Mouse (Mus musculus) left cerebral cortex, adult 8-10 months (tissue): Measurements from ENCODE around the gene Ctsk. TPM values are rescaled to one million over a fixed set of nuclear protein-coding genes. Genes with fewer than 3 reads are reported as not detected.
"Not testable (repeated sequence)": the region's sequence is repeated elsewhere in the genome, so short reads cannot be mapped to it uniquely, and the experiment has no call there.

Experiments
- DNase-seq, 2 experiments: peaks; one replicate each; pipeline ENCODE4 v3.0.0; 2022; ENCODE audit warnings: low spot score in 2 of 2
- total RNA-seq, 4 experiments: library from RNA; stranded (reverse); gene quantifications; 2 replicates each; pipeline ENCODE4 v1.2.4; 2022

Ctsk gene
- total RNA-seq, 4 experiments from 2014 or later: 4.4 to 5.2 (median 5.0) TPM

GRCm38 (mm10) chr3:95524673-95525072 is 25.6 kb downstream of the Ctsk start:
- no peak for DNase-seq

DNA sequence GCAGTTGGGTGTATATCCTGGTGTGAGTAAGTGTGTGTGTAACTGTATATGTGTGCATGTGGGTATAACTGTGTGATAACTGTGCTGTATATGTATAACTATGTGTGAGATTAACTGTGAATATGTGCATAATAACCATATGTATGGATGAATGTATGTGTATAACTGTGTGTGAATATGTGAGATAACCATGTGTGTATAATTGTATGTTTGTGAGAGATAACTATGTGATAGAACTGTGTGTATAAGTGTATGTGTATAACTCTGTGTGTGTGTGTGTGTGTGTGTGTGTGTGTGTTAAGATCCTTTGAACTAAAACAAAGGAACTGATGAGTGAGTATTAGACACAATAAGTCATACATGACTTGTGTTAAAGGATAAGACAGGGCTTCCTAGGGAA is 27.1 kb downstream of the Ctsk start:
- no peak for DNase-seq

GRCm38 (mm10) chr3:95526622-95527211 is 27.7 kb downstream of the Ctsk start, which contains the start of gene Ctss:
TSS of gene Ctss (plus strand) at chr3:95526786.
- no peak for DNase-seq

DNA sequence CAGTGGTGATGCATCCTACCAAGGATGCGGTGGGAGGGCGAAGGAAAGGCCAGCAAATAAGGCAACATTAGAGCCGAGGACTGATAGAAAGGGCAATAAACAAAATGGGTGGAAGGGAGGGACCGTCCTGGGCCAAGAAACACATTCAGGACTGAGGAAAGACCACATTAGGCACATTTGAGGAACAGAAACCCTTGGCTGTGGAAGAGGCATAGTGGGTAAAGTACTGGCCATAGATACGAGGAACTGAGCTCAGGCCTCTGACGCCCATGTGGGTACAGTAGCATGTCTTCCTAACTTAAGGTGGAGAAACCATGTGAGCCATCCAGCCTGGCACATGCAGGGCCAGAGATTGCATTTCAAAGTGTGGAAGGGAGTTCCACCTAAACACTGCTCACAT is 30.8 kb downstream of the Ctsk start:
- no peak for DNase-seq

GRCm38 (mm10) chr3:95531025-95531424 is 32.0 kb downstream of the Ctsk start:
- DNase-seq: no peak

GRCm38 (mm10) chr3:95533364-95533763 is 34.3 kb downstream of the Ctsk start:
- no peak for DNase-seq

- no peak for DNase-seq
Measured at GRCm38 (mm10) chr3:95534927-95535326, 35.9 kb downstream of the Ctsk start.

- no peak for DNase-seq
Measured at GRCm38 (mm10) chr3:95538936-95539335, 39.9 kb downstream of the Ctsk start.

GRCm38 (mm10) chr3:95539837-95540236 is 40.8 kb downstream of the Ctsk start:
- DNase-seq: no peak

GRCm38 (mm10) chr3:95541186-95541585 is 42.1 kb downstream of the Ctsk start:
- not testable (repeated sequence) for DNase-seq

- DNase-seq: no peak
Measured at GRCm38 (mm10) chr3:95542171-95542570, 43.1 kb downstream of the Ctsk start.

GRCm38 (mm10) chr3:95542981-95543380 is 43.9 kb downstream of the Ctsk start:
- no peak for DNase-seq

DNA sequence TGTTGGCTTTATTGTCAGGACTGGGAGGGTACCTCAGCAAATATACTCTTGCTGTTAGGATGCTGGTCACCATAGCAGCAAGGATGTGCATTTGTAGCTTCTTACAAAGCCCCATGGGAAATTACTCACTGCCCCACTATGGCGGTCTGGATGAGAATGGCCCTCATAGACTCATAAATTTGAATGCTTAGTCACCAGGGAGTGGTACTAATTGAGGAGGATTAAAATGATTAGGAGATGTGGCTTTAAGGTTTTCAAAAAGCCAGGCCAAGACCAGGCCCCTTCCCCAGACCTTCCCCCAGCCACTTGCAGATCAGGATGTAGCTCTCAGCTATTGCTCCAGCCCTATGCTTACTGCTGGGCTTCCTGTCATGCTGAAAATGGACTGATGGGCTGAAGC is 51.1 kb downstream of the Ctsk start:
- DNase-seq: no peak

GRCm38 (mm10) chr3:95553986-95554385 is 54.9 kb downstream of the Ctsk start:
- no peak for DNase-seq

Other genes starting within 250 kb of the Ctsk start
- gene Bnipl, start 248.1 kb upstream of the Ctsk start, total RNA-seq: under 1 TPM in 3 of 4 experiments, not detected in 1; 0.37 to 0.72 (median 0.67) TPM
- 10 to 100 TPM; 20.7 to 24.3 (median 22.4) TPM for gene Mindy1, start 217.9 kb upstream of the Ctsk start, total RNA-seq
- gene Prune1, start 217.2 kb upstream of the Ctsk start, total RNA-seq: 10 to 100 TPM; 24.0 to 27.2 (median 25.2) TPM
- 1 to 10 TPM in 2 of 4 experiments, under 1 TPM in 2; 0.33 to 1.6 (median 0.93) TPM for gene Anxa9, start 192.1 kb upstream of the Ctsk start, total RNA-seq
- 10 to 100 TPM; 51.9 to 63.7 (median 56.1) TPM for gene Cers2, start 184.5 kb upstream of the Ctsk start, total RNA-seq
- gene Setdb1, start 142.1 kb upstream of the Ctsk start, total RNA-seq: 10 to 100 TPM; 31.6 to 36.9 (median 34.8) TPM
- not detected for gene 4930558C23Rik, start 96.4 kb upstream of the Ctsk start, total RNA-seq
- gene Arnt, start 64.9 kb upstream of the Ctsk start, total RNA-seq: 10 to 100 TPM; 30.4 to 37.0 (median 34.0) TPM
- gene Ctss, start 27.5 kb downstream of the Ctsk start, total RNA-seq: 100 to 1,000 TPM in 2 of 4 experiments, 10 to 100 TPM in 2; 59.3 to 341 (median 163) TPM
- not detected for gene Hormad1, start 60.4 kb downstream of the Ctsk start, total RNA-seq
- gene Golph3l, start 89.7 kb downstream of the Ctsk start, total RNA-seq: 10 to 100 TPM; 18.5 to 24.5 (median 21.0) TPM
- 100 to 1,000 TPM; 322 to 333 (median 327) TPM for gene Ensa, start 125.7 kb downstream of the Ctsk start, total RNA-seq
- gene Mcl1, start 159.5 kb downstream of the Ctsk start, total RNA-seq: 10 to 100 TPM; 47.2 to 59.6 (median 54.3) TPM
- gene Adamtsl4, start 188.7 kb downstream of the Ctsk start, total RNA-seq: 10 to 100 TPM in 3 of 4 experiments, 1 to 10 TPM in 1; 9.4 to 12.9 (median 11.4) TPM
- 10 to 100 TPM; 10.2 to 13.3 (median 11.7) TPM for gene Ecm1, start 240.3 kb downstream of the Ctsk start, total RNA-seq